Mouse (Mus musculus): Measurements from ENCODE around the gene Smim26.

DNA sequence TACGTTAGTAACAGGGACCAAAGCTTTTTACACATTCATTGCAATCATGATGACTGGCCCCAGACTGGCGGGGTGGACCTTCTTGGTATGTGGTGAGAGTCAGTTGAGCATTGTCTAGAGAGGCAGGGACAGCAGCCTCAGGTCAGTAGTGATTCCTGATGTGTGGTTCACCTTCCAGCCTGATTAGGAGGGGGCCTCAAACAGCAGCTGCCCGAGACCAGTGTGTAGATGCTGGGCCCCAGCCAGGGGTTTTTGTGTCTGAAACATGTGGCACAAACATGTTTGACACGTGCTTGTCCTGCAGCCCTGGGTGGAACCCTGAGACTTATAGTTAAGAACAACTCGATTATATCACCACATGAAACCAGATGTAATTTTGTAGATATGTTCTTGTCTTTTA is 40.4 kb downstream of the Smim26 start:
- TF ChIP-seq GATA1 (IDR thresholded peaks at IDR 0.05; ENCODE audit: low read length) (no peak), TAL1 (IDR thresholded peaks at IDR 0.05; ENCODE audit: low read length) (no peak)

Measured in erythroblast, embryonic 14.5 days (primary cell).